Mouse (Mus musculus) intestine, postnatal 0 days (tissue): Measurements from ENCODE around the gene Arhgef3. TPM values are rescaled to one million over a fixed set of nuclear protein-coding genes. Genes with fewer than 3 reads are reported as not detected.
"Not testable (repeated sequence)": the region's sequence is repeated elsewhere in the genome, so short reads cannot be mapped to it uniquely, and the experiment has no call there.

Source experiments
- ATAC-seq: fragments of 200-750 bp; cut with Nextera tagmentation; 2 replicates; pipeline ENCODE4 v1.8.0; 2017; ENCODE audit warnings: mild to moderate bottlenecking, moderate TSS enrichment, moderate library complexity
- H3K27ac ChIP-seq: fragments of 300-500 bp; sonication (generic); 2 replicates; pipeline ENCODE4 v1.5.1; 2014; ENCODE audit warnings: mild to moderate bottlenecking, low read depth, low read length, moderate library complexity
- H3K27me3 ChIP-seq: fragments of 300-500 bp; sonication (generic); replicated peaks from 2 replicates; pipeline ENCODE4 v1.6.1; 2014; ENCODE audit warnings: low read length, mixed read lengths; ENCODE audit not compliant: control insufficient read depth, insufficient read depth
- H3K36me3 ChIP-seq: fragments of 300-500 bp; sonication (generic); 2 replicates; pipeline ENCODE4 v1.6.1; 2014; ENCODE audit warnings: mild to moderate bottlenecking, moderate library complexity; ENCODE audit not compliant: control insufficient read depth, insufficient read depth
- H3K4me1 ChIP-seq: fragments of 300-500 bp; sonication (generic); replicated peaks from 2 replicates; pipeline ENCODE4 v1.6.1; 2014; ENCODE audit warnings: antibody characterized with exemption, low read length, mixed read lengths; ENCODE audit not compliant: control insufficient read depth, insufficient read depth
- H3K4me2 ChIP-seq: fragments of 300-500 bp; sonication (generic); replicated peaks from 2 replicates; pipeline ENCODE4 v1.6.1; 2014; ENCODE audit warnings: low read depth, mild to moderate bottlenecking, moderate library complexity
- H3K4me3 ChIP-seq: fragments of 300-500 bp; sonication (generic); 2 replicates; pipeline ENCODE4 v1.5.1; 2014; ENCODE audit warnings: low read depth, low read length
- H3K9ac ChIP-seq: fragments of 300-500 bp; sonication (generic); 2 replicates; pipeline ENCODE4 v1.6.1; 2014; ENCODE audit warnings: mild to moderate bottlenecking, low read depth, low read length
- H3K9me3 ChIP-seq: fragments of 300-500 bp; sonication (generic); 2 replicates; pipeline ENCODE4 v1.6.1; 2016; ENCODE audit warnings: mixed run types; ENCODE audit not compliant: control insufficient read depth
- CTCF ChIP-seq: sonication (generic); IDR thresholded peaks from 2 replicates; pipeline ENCODE4 v1.5.1; 2016; ENCODE audit warnings: low read depth, mild to moderate bottlenecking, control low read depth, antibody characterized with exemption, moderate library complexity
- WGBS: fragments of 180-500 bp; shearing (Covaris S2); extraction: QIAGEN DNeasy Blood & Tissue Kit; methylation state at CpG from one replicate; pipeline ENCODE4 v1.1.7; 2014; 5-methylcytosine and 5-hydroxymethylcytosine counted together
- polyA plus RNA-seq: library from polyadenylated mRNA; unstranded; fragments of >200 nt; fragmentation: Nextera tagmentation; extraction: Ambion mirVana; gene quantifications from 2 replicates; pipeline ENCODE4 v1.2.1, GENCODE M21; 2015

Gene Arhgef3
- polyA plus RNA-seq, 1 experiment from 2014 or later = 12.2 TPM

DNA sequence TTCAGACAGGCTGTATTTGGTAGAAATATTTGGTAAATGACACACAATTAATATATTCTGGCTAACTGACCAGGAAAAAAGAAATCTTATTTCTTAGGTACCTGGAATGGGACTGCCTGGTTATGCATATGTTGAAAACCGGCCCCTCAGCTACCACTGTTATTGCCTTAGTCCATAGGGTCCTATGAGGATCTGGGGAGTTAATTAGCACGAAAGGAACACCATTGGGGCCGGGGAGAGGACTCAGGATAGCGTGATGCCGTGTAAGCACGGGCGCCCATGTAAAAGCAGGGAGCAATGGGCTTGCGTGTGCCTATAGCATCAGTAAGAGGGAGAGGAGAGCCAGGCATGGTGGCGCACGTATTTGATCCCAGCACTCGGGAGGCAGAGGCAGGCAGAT is 85.2 kb downstream of the Arhgef3 start:
- no peaks in the 10 kb centered on the region for H3K9me3 ChIP-seq
- H3K36me3 ChIP-seq = no peaks in the 10 kb centered on the region
- no peak overlapping the region for H3K4me3 ChIP-seq
- whole genome bisulfite sequencing = 94% methylated on average over 11 of the region's 11 CpGs
- H3K4me1 ChIP-seq = no peaks in the 10 kb centered on the region
- no peak for TF ChIP-seq CTCF
- H3K27ac ChIP-seq = no peak overlapping the region
- no peaks in the 10 kb centered on the region for H3K27me3 ChIP-seq
- H3K9ac ChIP-seq = no peak overlapping the region
- no peak for ATAC-seq
- no peak overlapping the region for H3K4me2 ChIP-seq

DNA sequence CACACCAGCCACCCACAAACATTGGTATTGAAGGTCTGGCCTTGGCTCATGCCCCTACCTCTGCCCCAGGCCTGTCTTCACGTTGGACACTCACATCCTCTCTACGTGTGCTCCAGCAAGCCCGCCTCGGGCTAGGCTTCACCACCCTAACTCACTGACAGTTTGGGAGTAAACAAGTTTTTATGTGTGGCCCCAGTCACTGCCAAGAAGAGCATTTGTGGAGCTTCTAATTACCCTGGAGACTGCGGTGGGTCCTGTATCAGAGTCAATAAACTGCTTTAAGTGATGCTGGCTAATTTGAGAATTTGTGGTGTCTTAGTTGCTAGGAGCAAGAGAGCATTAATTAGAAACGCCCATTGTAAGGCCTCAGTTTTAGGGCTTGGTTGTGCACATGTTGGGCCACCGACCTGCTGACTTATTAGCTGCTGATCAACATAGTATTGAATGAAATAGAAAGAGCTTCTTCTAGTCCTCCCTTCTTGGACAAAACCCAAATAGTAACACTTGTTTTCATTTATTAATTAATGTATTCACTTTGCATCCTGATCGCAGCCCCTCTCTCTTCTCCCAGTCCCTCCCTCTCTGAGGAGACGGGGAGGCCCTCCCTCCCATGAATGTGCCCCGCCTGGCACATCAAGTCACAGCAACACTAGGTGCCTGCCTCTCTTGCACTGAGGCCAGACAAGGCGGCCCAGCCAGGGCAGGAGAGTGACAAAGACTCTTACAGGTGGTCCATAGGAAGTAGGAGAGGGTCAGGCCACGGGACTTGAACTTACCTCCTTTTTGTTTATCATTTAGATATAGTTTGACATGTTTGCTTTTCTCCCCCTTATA is 86.3 kb downstream of the Arhgef3 start:
- Histone ChIP-seq H3K4me1 (no peaks in the 10 kb centered on the region), H3K36me3 (no peaks in the 10 kb centered on the region), H3K4me3 (no peak overlapping the region), H3K27ac (no peak overlapping the region), H3K9me3 (no peaks in the 10 kb centered on the region), H3K4me2 (no peak overlapping the region), H3K9ac (no peak overlapping the region), H3K27me3 (no peaks in the 10 kb centered on the region)
- ATAC-seq = no peak
- 73% methylated on average over 12 of the region's 12 CpGs for WGBS
- TF ChIP-seq CTCF = no peak

- 49% methylated on average over 5 of the region's 5 CpGs for WGBS
- Histone ChIP-seq H3K9me3 (no peaks in the 10 kb centered on the region), H3K27ac (no peak overlapping the region)
Measured at GRCm38 (mm10) chr14:27201824-27202223, 87.1 kb downstream of the Arhgef3 start.

DNA sequence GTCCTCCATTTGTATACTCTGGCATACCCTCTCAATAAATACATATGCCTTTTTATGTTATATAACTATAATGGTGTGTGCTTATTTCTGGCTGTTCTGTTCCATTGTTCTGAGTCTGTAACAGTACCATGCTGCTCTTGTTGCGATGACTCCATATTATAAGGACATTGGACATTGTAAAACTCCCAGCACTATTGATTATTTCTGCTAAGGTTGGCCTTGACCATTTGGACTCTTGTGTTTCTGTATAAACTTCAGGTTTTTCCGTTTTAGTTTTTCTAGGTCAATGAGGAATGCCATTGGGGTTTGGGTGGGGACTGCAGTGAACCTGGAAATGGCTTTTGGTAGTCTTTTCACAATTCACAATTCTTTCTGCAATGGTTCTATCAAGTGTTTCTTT is 90.0 kb downstream of the Arhgef3 start:
- no peaks in the 10 kb centered on the region for H3K9me3 ChIP-seq
- no peak overlapping the region for H3K4me2 ChIP-seq
- no peak for TF ChIP-seq CTCF
- WGBS = 57% methylated on average over 2 of the region's 2 CpGs
- no peaks in the 10 kb centered on the region for H3K4me1 ChIP-seq
- no peak overlapping the region for H3K4me3 ChIP-seq
- no peaks in the 10 kb centered on the region for H3K36me3 ChIP-seq
- no peaks in the 10 kb centered on the region for H3K27me3 ChIP-seq
- no peak overlapping the region for H3K27ac ChIP-seq
- no peak overlapping the region for H3K9ac ChIP-seq
- ATAC-seq = no peak

More at GRCm38 (mm10) chr14:27201824-27202223, 87.1 kb downstream of the Arhgef3 start:
- Histone ChIP-seq H3K36me3 (no peaks in the 10 kb centered on the region), H3K4me3 (no peak overlapping the region), H3K27me3 (no peaks in the 10 kb centered on the region), H3K9ac (no peak overlapping the region), H3K4me1 (no peaks in the 10 kb centered on the region), H3K4me2 (no peak overlapping the region)
- no peak for TF ChIP-seq CTCF
- ATAC-seq = no peak

- H3K27ac ChIP-seq = no peak overlapping the region
- no peak overlapping the region for H3K4me3 ChIP-seq
- no peak overlapping the region for H3K9ac ChIP-seq
- H3K36me3 ChIP-seq = no peaks in the 10 kb centered on the region
- no peak overlapping the region for H3K4me2 ChIP-seq
- ATAC-seq = no peak
- TF ChIP-seq CTCF = no peak
- H3K9me3 ChIP-seq = no peaks in the 10 kb centered on the region
- H3K27me3 ChIP-seq = no peaks in the 10 kb centered on the region
- no peaks in the 10 kb centered on the region for H3K4me1 ChIP-seq
Measured at GRCm38 (mm10) chr14:27206443-27206842, 91.7 kb downstream of the Arhgef3 start.

GRCm38 (mm10) chr14:27209542-27209941 is 94.8 kb downstream of the Arhgef3 start:
- H3K4me1 ChIP-seq = no peaks in the 10 kb centered on the region
- no peaks in the 10 kb centered on the region for H3K36me3 ChIP-seq
- H3K9me3 ChIP-seq = no peaks in the 10 kb centered on the region
- TF ChIP-seq CTCF = no peak
- no peak overlapping the region for H3K4me2 ChIP-seq
- no peak overlapping the region for H3K4me3 ChIP-seq
- H3K9ac ChIP-seq = no peak overlapping the region
- no peak for ATAC-seq
- H3K27ac ChIP-seq = no peak overlapping the region
- WGBS = 96% methylated on average over 4 of the region's 4 CpGs
- no peaks in the 10 kb centered on the region for H3K27me3 ChIP-seq

GRCm38 (mm10) chr14:27210801-27211200 is 96.1 kb downstream of the Arhgef3 start:
- H3K27ac ChIP-seq, H3K9me3 ChIP-seq, H3K4me2 ChIP-seq, H3K27me3 ChIP-seq, H3K4me1 ChIP-seq, H3K9ac ChIP-seq, ATAC-seq, H3K36me3 ChIP-seq, H3K4me3 ChIP-seq: not testable (repeated sequence)
- 66% methylated on average over 9 of the region's 9 CpGs for WGBS
